Mouse (Mus musculus) naive thymus-derived CD4-positive, alpha-beta T cell, adult 2 months (primary cell): ENCODE results near the gene Olfr1427.
A peak's percentile ranks its signal among the peaks of the same experiment; 100 is the strongest.
"Not testable (repeated sequence)": the region's sequence is repeated elsewhere in the genome, so short reads cannot be mapped to it uniquely, and the experiment has no call there.

Source experiments
- DNase-seq: peaks from one replicate; pipeline ENCODE4 v3.0.0-alpha.2; 2011; ENCODE audit warnings: low read depth

Gene Olfr1427

GRCm38 (mm10) chr19:12103234-12103633, at the start of gene Olfr1427:
Gene Olfr1427 (minus strand): TSS chr19:12103334.
- DNase-seq: no peak

GRCm38 (mm10) chr19:12145452-12145851, 42.3 kb upstream of the Olfr1427 start:
- DNase-seq: no peak

- DNase-seq: no peak
These were observed 40.2 kb upstream of the Olfr1427 start for GRCm38 (mm10) chr19:12143356-12143755.

- DNase-seq: peak; percentile 10
These were observed 31.2 kb upstream of the Olfr1427 start for GRCm38 (mm10) chr19:12134289-12134688.

- DNase-seq: no peak
These were observed 20.0 kb upstream of the Olfr1427 start, which contains the start of gene Olfr76 for GRCm38 (mm10) chr19:12123103-12123502. Gene Olfr76 (minus strand): TSS chr19:12123203.

GRCm38 (mm10) chr19:12116464-12116863, 13.3 kb upstream of the Olfr1427 start:
- no peak for DNase-seq

- no peak for DNase-seq
These were observed 12.7 kb upstream of the Olfr1427 start, which contains the start of gene Olfr1428 for GRCm38 (mm10) chr19:12115797-12116196. Gene Olfr1428 (minus strand): TSS chr19:12115897.

- DNase-seq: no peak
These were observed 10.7 kb upstream of the Olfr1427 start for GRCm38 (mm10) chr19:12113807-12114206.

- DNase-seq: no peak
These were observed 1.4 kb upstream of the Olfr1427 start for GRCm38 (mm10) chr19:12104541-12104940.

GRCm38 (mm10) chr19:12091913-12092312, 11.2 kb downstream of the Olfr1427 start, which contains the start of gene Olfr1426:
Gene Olfr1426 (minus strand): TSS chr19:12092013.
- DNase-seq: no peak

GRCm38 (mm10) chr19:12077631-12078030, 25.5 kb downstream of the Olfr1427 start, which contains the start of gene Olfr1425:
Gene Olfr1425 (minus strand): TSS chr19:12077731.
- DNase-seq: not testable (repeated sequence)

- not testable (repeated sequence) for DNase-seq
These were observed 33.6 kb downstream of the Olfr1427 start for GRCm38 (mm10) chr19:12069546-12069945.

GRCm38 (mm10) chr19:12067806-12068205, 35.3 kb downstream of the Olfr1427 start:
- not testable (repeated sequence) for DNase-seq

GRCm38 (mm10) chr19:12062582-12062981, 40.6 kb downstream of the Olfr1427 start, which contains the start of gene Olfr1424:
Gene Olfr1424 (minus strand): TSS chr19:12062682.
- not testable (repeated sequence) for DNase-seq
